Mouse (Mus musculus): ENCODE results near the gene Ank. TPM values are rescaled to one million over a fixed set of nuclear protein-coding genes. Genes with fewer than 3 reads are reported as not detected.
A peak's percentile ranks its signal among the peaks of the same experiment; 100 is the strongest.

Gene Ank
- polyA plus RNA-seq, 1 experiment from 2014 or later, result 9.2 TPM

DNA sequence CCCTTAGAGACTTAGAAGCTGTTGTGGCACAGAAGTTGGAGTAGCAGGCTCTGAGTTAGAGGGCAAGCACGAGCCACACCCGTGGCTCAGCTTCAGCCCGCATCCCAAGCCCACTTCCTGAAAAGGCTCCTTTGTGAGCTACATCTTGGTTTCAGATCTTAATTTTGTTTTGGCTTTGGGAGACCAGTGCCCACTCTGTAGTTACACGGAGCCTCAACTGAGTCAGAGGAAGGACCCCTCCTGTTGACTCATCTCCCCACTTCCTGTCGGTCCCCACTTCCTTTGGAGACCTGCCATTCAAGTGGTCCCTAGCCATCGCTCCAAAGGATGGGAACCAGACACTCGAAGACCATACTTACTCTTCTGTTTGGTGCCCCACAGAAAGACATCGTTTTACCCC is 51.5 kb downstream of the Ank start:
- H3K9ac ChIP-seq, result no peak overlapping the region
- H3K27me3 ChIP-seq (ENCODE audit: insufficient read depth, low read length), result no peaks in the 10 kb centered on the region
- H3K9me3 ChIP-seq (ENCODE audit: low read depth, low read length), result no peaks in the 10 kb centered on the region
- TF ChIP-seq CTCF (IDR thresholded peaks at IDR 0.05; ENCODE audit: low read depth), result no peak
- no peak overlapping the region for H3K4me3 ChIP-seq (ENCODE audit: low read depth, low read length)
- H3K36me3 ChIP-seq (ENCODE audit: insufficient read depth), result no peaks in the 10 kb centered on the region
- WGBS, result 77% methylated on average over 8 of the region's 8 CpGs
- no peak overlapping the region for H3K4me2 ChIP-seq
- no peak for ATAC-seq (ENCODE audit: insufficient read depth)
- H3K27ac ChIP-seq (ENCODE audit: low read depth), result no peak overlapping the region
- no peak for DNase-seq
- H3K4me1 ChIP-seq (ENCODE audit: insufficient read depth), result peaks cover 4% of the 10 kb centered on the region; the same call in 1 of the 2 replicates

DNA sequence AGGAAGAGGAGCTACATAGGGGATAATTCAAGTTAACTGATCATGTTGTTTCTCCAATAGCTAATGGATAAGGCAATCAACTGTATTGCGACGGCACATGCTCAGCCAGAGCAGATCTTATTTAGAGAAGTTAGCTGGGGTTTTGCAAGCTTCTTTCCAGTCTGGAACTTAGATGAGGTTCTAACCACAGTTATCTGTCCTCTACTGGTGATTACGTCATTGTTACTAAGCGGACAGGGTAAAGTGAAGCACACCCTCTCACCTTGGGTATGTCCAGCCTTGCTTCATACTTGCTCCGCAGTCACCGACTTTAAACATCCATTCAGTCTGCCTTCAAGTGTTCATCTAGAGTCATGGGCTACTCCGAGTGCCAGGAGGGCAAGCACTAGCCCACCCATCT is 53.4 kb downstream of the Ank start:
- ATAC-seq (ENCODE audit: insufficient read depth), result no peak
- no peak for DNase-seq
- WGBS, result 91% methylated on average over 7 of the region's 7 CpGs
- H3K4me3 ChIP-seq (ENCODE audit: low read depth, low read length), result no peak overlapping the region
- no peaks in the 10 kb centered on the region for H3K36me3 ChIP-seq (ENCODE audit: insufficient read depth)
- peaks cover 4% of the 10 kb centered on the region; the same call in 1 of the 2 replicates for H3K4me1 ChIP-seq (ENCODE audit: insufficient read depth)
- no peak overlapping the region for H3K27ac ChIP-seq (ENCODE audit: low read depth)
- no peak for TF ChIP-seq CTCF (IDR thresholded peaks at IDR 0.05; ENCODE audit: low read depth)
- no peaks in the 10 kb centered on the region for H3K9me3 ChIP-seq (ENCODE audit: low read depth, low read length)
- H3K9ac ChIP-seq, result no peak overlapping the region
- no peak overlapping the region for H3K4me2 ChIP-seq
- no peaks in the 10 kb centered on the region for H3K27me3 ChIP-seq (ENCODE audit: insufficient read depth, low read length)

DNA sequence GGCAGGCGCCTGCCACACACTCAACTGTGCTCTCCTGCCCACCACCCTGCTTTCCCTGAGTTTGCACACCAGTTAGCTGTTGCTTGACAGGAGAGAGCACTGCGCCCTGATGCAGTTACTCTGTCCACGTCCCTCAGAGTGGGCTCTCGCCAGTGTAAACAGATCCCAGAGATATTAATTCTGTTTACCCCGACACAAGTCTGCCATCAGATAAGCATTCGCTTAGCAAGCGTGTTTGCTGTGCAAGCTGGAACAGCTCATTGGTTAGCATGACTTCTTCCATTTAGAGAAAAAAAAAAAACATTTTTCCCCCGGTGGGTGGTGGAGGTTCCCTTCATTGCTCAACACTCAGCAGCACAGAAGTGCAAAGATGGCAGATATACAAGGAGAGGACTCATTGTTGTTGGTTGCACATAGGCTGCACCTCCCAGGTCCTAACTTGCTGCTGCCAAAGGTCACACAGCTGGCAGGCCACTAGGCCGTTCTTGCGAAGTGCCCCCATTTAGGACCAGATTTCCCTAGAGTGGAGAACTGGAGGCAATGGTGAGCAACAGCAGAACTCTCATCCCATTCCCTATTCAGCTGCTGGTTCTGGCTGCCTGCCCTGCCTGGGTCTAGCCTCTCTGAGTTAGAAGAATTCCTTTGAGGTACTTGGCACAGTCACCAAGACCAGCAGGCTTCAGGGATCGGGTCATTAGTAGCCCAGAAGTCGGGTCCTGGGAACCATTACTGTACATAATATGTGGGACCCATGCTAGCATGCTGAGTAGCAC is 58.9 kb downstream of the Ank start:
- Histone ChIP-seq H3K4me1 (ENCODE audit: insufficient read depth) (peaks cover 6% of the 10 kb centered on the region; the same call in 1 of the 2 replicates), H3K27me3 (ENCODE audit: insufficient read depth, low read length) (no peaks in the 10 kb centered on the region), H3K4me2 (no peak overlapping the region), H3K27ac (ENCODE audit: low read depth) (peak overlapping the region; percentile 50; the same call in 1 of the 2 replicates), H3K9me3 (ENCODE audit: low read depth, low read length) (no peaks in the 10 kb centered on the region), H3K9ac (no peak overlapping the region), H3K36me3 (ENCODE audit: insufficient read depth) (no peaks in the 10 kb centered on the region), H3K4me3 (ENCODE audit: low read depth, low read length) (no peak overlapping the region)
- 34% methylated on average over 12 of the region's 12 CpGs for WGBS
- DNase-seq, result peak; percentile 57
- ATAC-seq (ENCODE audit: insufficient read depth), result peak; percentile 59; the same call in 1 of the 2 replicates
- TF ChIP-seq CTCF (IDR thresholded peaks at IDR 0.05; ENCODE audit: low read depth), result no peak

DNA sequence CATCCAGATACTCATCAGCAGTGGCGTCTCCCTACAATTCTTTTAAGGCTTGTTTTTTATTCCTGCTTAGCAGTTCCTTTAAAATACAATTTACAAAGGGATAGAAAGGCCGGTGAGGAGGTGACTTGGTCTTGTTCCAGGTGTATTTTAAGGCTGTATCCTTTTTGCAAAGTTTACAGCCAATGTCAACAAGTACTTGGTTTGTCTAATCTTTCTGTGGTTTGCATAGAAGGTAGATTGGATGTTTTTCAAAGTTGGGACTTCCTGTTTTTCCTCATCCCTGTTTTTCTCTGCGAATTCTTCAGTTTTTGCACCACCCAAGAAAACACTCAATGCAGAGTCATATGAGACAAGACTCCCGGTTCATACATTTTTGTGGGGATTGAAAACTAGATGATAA is 62.4 kb downstream of the Ank start:
- Histone ChIP-seq H3K9ac (no peak overlapping the region), H3K4me3 (ENCODE audit: low read depth, low read length) (no peak overlapping the region), H3K9me3 (ENCODE audit: low read depth, low read length) (no peaks in the 10 kb centered on the region), H3K4me2 (no peak overlapping the region), H3K4me1 (ENCODE audit: insufficient read depth) (peaks cover 6% of the 10 kb centered on the region; the same call in 1 of the 2 replicates), H3K27ac (ENCODE audit: low read depth) (no peak overlapping the region), H3K36me3 (ENCODE audit: insufficient read depth) (no peaks in the 10 kb centered on the region), H3K27me3 (ENCODE audit: insufficient read depth, low read length) (no peaks in the 10 kb centered on the region)
- no peak for DNase-seq
- ATAC-seq (ENCODE audit: insufficient read depth), result no peak
- WGBS, result 69% methylated on average over 4 of the region's 4 CpGs
- TF ChIP-seq CTCF (IDR thresholded peaks at IDR 0.05; ENCODE audit: low read depth), result no peak

DNA sequence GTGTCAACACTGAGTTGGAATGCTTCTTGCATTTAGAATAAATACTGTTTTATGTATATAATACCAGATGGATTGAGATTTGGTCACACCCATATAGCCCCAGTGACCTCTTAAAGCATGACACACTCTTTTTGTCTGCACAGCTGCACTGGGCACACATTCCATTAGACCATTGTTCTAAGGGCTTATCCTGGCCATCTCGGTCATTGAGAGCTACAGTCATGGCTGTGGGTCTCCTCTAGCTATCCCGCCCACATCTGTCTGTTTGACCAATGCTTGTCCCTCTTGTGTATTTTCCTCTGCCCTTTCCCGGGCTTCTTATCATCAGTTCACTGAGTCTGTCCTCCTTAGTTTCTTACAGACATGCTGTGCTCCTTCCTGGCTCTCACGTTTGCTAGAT is 63.5 kb downstream of the Ank start:
- DNase-seq, result no peak
- no peak for ATAC-seq (ENCODE audit: insufficient read depth)
- no peaks in the 10 kb centered on the region for H3K36me3 ChIP-seq (ENCODE audit: insufficient read depth)
- no peak overlapping the region for H3K4me2 ChIP-seq
- no peak for TF ChIP-seq CTCF (IDR thresholded peaks at IDR 0.05; ENCODE audit: low read depth)
- no peaks in the 10 kb centered on the region for H3K9me3 ChIP-seq (ENCODE audit: low read depth, low read length)
- H3K27ac ChIP-seq (ENCODE audit: low read depth), result no peak overlapping the region
- peaks cover 6% of the 10 kb centered on the region; the same call in 1 of the 2 replicates for H3K4me1 ChIP-seq (ENCODE audit: insufficient read depth)
- H3K9ac ChIP-seq, result no peak overlapping the region
- 41% methylated on average over 4 of the region's 4 CpGs for WGBS
- H3K4me3 ChIP-seq (ENCODE audit: low read depth, low read length), result no peak overlapping the region
- no peaks in the 10 kb centered on the region for H3K27me3 ChIP-seq (ENCODE audit: insufficient read depth, low read length)

DNA sequence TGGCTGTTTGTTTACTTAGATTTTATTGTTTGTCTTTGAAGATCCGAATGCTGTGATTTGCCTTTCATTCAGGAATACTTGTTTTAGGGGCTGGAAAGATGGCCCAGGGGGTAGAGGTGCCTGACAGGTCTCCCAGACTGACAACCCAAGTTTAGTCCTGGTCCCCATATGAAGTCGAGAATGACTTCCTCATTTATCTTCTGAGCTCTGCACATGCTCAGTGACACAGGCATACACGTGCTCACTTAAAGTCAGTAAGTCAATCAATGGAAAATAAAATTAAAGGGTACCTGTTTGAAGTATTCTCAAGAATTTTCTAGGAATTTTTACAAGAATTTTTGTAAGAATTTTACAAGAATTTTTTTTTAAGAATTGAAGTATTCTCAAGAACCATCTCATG is 66.6 kb downstream of the Ank start:
- Histone ChIP-seq H3K4me1 (ENCODE audit: insufficient read depth) (peaks cover 5% of the 10 kb centered on the region), H3K36me3 (ENCODE audit: insufficient read depth) (no peaks in the 10 kb centered on the region), H3K9ac (no peak overlapping the region), H3K4me3 (ENCODE audit: low read depth, low read length) (no peak overlapping the region), H3K9me3 (ENCODE audit: low read depth, low read length) (no peaks in the 10 kb centered on the region), H3K27me3 (ENCODE audit: insufficient read depth, low read length) (no peaks in the 10 kb centered on the region), H3K27ac (ENCODE audit: low read depth) (no peak overlapping the region), H3K4me2 (no peak overlapping the region)
- WGBS, result 41% methylated on average over 3 of the region's 3 CpGs
- no peak for ATAC-seq (ENCODE audit: insufficient read depth)
- no peak for DNase-seq
- TF ChIP-seq CTCF (IDR thresholded peaks at IDR 0.05; ENCODE audit: low read depth), result no peak

DNA sequence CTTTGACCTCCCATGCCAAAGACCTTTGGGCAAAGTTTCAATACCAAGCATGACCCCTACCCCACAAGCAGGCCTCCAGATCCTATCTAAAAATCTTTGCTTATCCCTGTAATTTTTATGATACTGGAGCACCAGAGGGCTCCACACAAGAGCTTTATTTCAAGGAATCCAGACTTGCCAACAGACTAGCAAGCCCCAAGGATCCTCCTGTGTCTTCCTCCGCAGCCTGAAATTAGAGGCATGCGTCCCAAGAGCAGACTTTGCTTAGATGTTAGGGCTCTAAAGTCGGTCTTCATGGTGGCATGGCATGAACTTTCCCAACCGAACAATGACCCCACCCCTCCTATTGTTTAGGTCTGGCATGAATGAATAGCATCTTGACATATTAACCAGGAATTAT is 69.2 kb downstream of the Ank start:
- Histone ChIP-seq H3K9ac (no peak overlapping the region), H3K4me2 (no peak overlapping the region), H3K9me3 (ENCODE audit: low read depth, low read length) (no peaks in the 10 kb centered on the region), H3K27ac (ENCODE audit: low read depth) (no peak overlapping the region), H3K4me1 (ENCODE audit: insufficient read depth) (peaks cover 13% of the 10 kb centered on the region), H3K36me3 (ENCODE audit: insufficient read depth) (no peaks in the 10 kb centered on the region), H3K27me3 (ENCODE audit: insufficient read depth, low read length) (no peaks in the 10 kb centered on the region), H3K4me3 (ENCODE audit: low read depth, low read length) (no peak overlapping the region)
- TF ChIP-seq CTCF (IDR thresholded peaks at IDR 0.05; ENCODE audit: low read depth), result no peak
- DNase-seq (no peak), ATAC-seq (ENCODE audit: insufficient read depth) (no peak)
- 89% methylated on average over 4 of the region's 4 CpGs for WGBS
